Mouse (Mus musculus) lung, adult 2 months (tissue): ENCODE measurements around the gene Fndc3b.

ENCODE experiments used
- CTCF ChIP-seq: fragments of 200-500 bp; IDR thresholded peaks from 2 replicates; pipeline ENCODE4 v1.5.1; 2011; ENCODE audit warnings: mild to moderate bottlenecking, low read length, control low read depth; ENCODE audit not compliant: insufficient read depth
- POLR2A ChIP-seq: fragments of 200-500 bp; IDR thresholded peaks from 2 replicates; pipeline ENCODE4 v1.6.1; 2011; ENCODE audit warnings: low read depth, mild to moderate bottlenecking, control low read depth, low read length, borderline replicate concordance; ENCODE audit errors: extremely low read depth

- TF ChIP-seq CTCF, result no peak
- no peak for TF ChIP-seq POLR2A
These were observed 248.2 kb downstream of the Fndc3b start for GRCm38 (mm10) chr3:27462934-27463333.
